8 mouse cellular contexts compared by ENCODE assay signal in genomic region chr8:69716403-69717231, GRCm38 (mm10). TPM values are rescaled to one million over a fixed set of nuclear protein-coding genes. Genes with fewer than 3 reads are reported as not detected.
DNase-seq lines count a peak whose midpoint lies in the region; ATAC-seq and TF ChIP-seq lines count a peak whose summit lies in the region.

No protein-coding gene starts in this region.

- TF ChIP-seq CTCF in kidney, adult 2 months (conservative IDR thresholded peaks at IDR 0.05; ENCODE audit: insufficient read depth, insufficient read length, low read depth, low read length): no peak
- TF ChIP-seq CTCF in spleen, adult 2 months (IDR thresholded peaks at IDR 0.05; ENCODE audit: extremely low read depth, insufficient read depth, insufficient read length, insufficient replicate concordance): no peak

- peaks cover 13% of the 10 kb centered on the region for H3K36me3 ChIP-seq in embryonic facial prominence, embryonic 13.5 days
- 0 out of 2 replicates have a peak, but pooled peaks cover 2% of the 10 kb centered on the region for H3K36me3 ChIP-seq in kidney, adult 2 months (ENCODE audit: control insufficient read depth, insufficient read depth, low read length)
- peaks cover 21% of the 10 kb centered on the region for H3K36me3 ChIP-seq in limb, embryonic 12.5 days
- no peaks in the 10 kb centered on the region for H3K36me3 ChIP-seq in midbrain, embryonic 15.5 days (replicated peaks)
- peaks cover 7% of the 10 kb centered on the region for H3K36me3 ChIP-seq in spleen, adult 2 months (ENCODE audit: control insufficient read depth, insufficient read depth, low read length)

- peak overlapping the region; percentile 100 for H3K27ac ChIP-seq in embryonic facial prominence, embryonic 13.5 days
- H3K27ac ChIP-seq in kidney, adult 2 months (ENCODE audit: insufficient read depth, low read depth, low read length): peak overlapping the region; percentile 90
- H3K27ac ChIP-seq in limb, embryonic 12.5 days: peak overlapping the region; percentile 100
- peak overlapping the region; percentile 100 for H3K27ac ChIP-seq in midbrain, embryonic 15.5 days
- H3K27ac ChIP-seq in spleen, adult 2 months (ENCODE audit: insufficient read depth, low read length): peak overlapping the region; percentile 98

- no peaks in the 10 kb centered on the region for H3K27me3 ChIP-seq in embryonic facial prominence, embryonic 13.5 days
- H3K27me3 ChIP-seq in kidney, adult 2 months (replicated peaks; ENCODE audit: control insufficient read depth, insufficient read depth, low read length): no peaks in the 10 kb centered on the region
- no peaks in the 10 kb centered on the region for H3K27me3 ChIP-seq in limb, embryonic 12.5 days
- no peaks in the 10 kb centered on the region for H3K27me3 ChIP-seq in midbrain, embryonic 15.5 days (replicated peaks)
- no peaks in the 10 kb centered on the region for H3K27me3 ChIP-seq in spleen, adult 2 months (ENCODE audit: control insufficient read depth, insufficient read depth, low read length)

- peak; percentile 99 for ATAC-seq in embryonic facial prominence, embryonic 13.5 days (ENCODE audit: insufficient number of reproducible peaks, insufficient read depth, low FRiP score, low TSS enrichment, low read depth)
- peak; percentile 99 for ATAC-seq in limb, embryonic 12.5 days (ENCODE audit: insufficient number of reproducible peaks, insufficient read depth, low FRiP score, low TSS enrichment, low read depth)
- ATAC-seq in midbrain, embryonic 15.5 days (replicated peaks): peak; percentile 99

- peak overlapping the region; percentile 91 for H3K4me3 ChIP-seq in embryonic facial prominence, embryonic 13.5 days
- peak overlapping the region; percentile 66 for H3K4me3 ChIP-seq in kidney, adult 2 months (ENCODE audit: insufficient read depth, low read depth, low read length)
- H3K4me3 ChIP-seq in limb, embryonic 12.5 days (replicated peaks): peak overlapping the region; percentile 84
- H3K4me3 ChIP-seq in midbrain, embryonic 15.5 days: peak overlapping the region; percentile 100
- peak overlapping the region; percentile 73 for H3K4me3 ChIP-seq in spleen, adult 2 months (ENCODE audit: extremely low read depth, insufficient read depth, insufficient read length)

- peaks cover 24% of the 10 kb centered on the region for H3K4me1 ChIP-seq in embryonic facial prominence, embryonic 13.5 days
- H3K4me1 ChIP-seq in kidney, adult 2 months (ENCODE audit: control insufficient read depth, insufficient read depth, low read length): peaks cover 5% of the 10 kb centered on the region
- peaks cover 11% of the 10 kb centered on the region for H3K4me1 ChIP-seq in limb, embryonic 12.5 days (replicated peaks)
- H3K4me1 ChIP-seq in midbrain, embryonic 15.5 days: peaks cover 30% of the 10 kb centered on the region
- peaks cover 5% of the 10 kb centered on the region; the same call in 1 of the 2 replicates for H3K4me1 ChIP-seq in spleen, adult 2 months (ENCODE audit: control insufficient read depth, insufficient read depth, insufficient read length)

- peak; percentile 92 for DNase-seq in 3134 (ENCODE audit: extremely low read depth, insufficient read length, low spot score)
- DNase-seq in adrenal gland, postnatal 36 days: peak; percentile 95
- peak; percentile 95 to 99 for DNase-seq in heart, adult 18-20 months
- DNase-seq in kidney, adult 2 months: peak; percentile 100
- peak; percentile 92 to 100 for DNase-seq in spleen, adult 2 months (ENCODE audit: low read depth in 1 of 2, low spot score in 2 of 2)

- peak overlapping the region; percentile 97 for H3K9ac ChIP-seq in embryonic facial prominence, embryonic 13.5 days
- peak overlapping the region; percentile 91 for H3K9ac ChIP-seq in limb, embryonic 12.5 days (replicated peaks)
- H3K9ac ChIP-seq in midbrain, embryonic 15.5 days: peak overlapping the region; percentile 100

- peak; percentile 67 for TF ChIP-seq POLR2A in kidney, adult 2 months (IDR thresholded peaks at IDR 0.05; ENCODE audit: low read depth, low read length)
- peak; percentile 91 for TF ChIP-seq POLR2A in spleen, adult 2 months (IDR thresholded peaks at IDR 0.05; ENCODE audit: low read depth, low read length)

- no peaks in the 10 kb centered on the region for H3K9me3 ChIP-seq in embryonic facial prominence, embryonic 13.5 days
- no peaks in the 10 kb centered on the region for H3K9me3 ChIP-seq in limb, embryonic 12.5 days
- H3K9me3 ChIP-seq in midbrain, embryonic 15.5 days: no peaks in the 10 kb centered on the region

- WGBS in embryonic facial prominence, embryonic 13.5 days: under 1% methylated on average over 48 of the region's 52 CpGs
- WGBS in kidney, adult 2 months: under 1% methylated on average over 52 of the region's 52 CpGs
- under 1% methylated on average over 52 of the region's 52 CpGs for WGBS in limb, embryonic 12.5 days
- under 1% methylated on average over 52 of the region's 52 CpGs for WGBS in midbrain, embryonic 15.5 days
- WGBS in spleen, adult 2 months: 1% methylated on average over 52 of the region's 52 CpGs

- peak overlapping the region; percentile 57 for H3K4me2 ChIP-seq in embryonic facial prominence, embryonic 13.5 days
- peak overlapping the region; percentile 55 for H3K4me2 ChIP-seq in limb, embryonic 12.5 days
- peak overlapping the region; percentile 47 for H3K4me2 ChIP-seq in midbrain, embryonic 15.5 days

RNA-seq across cellular contexts. Expression of gene Zfp869, which starts 6.1 kb away (rescaled TPM):
- 10 to 100 TPM; 22.1 to 22.7 TPM for total RNA-seq in adrenal gland, postnatal 36 days (2021)
- polyA plus RNA-seq in embryonic facial prominence, embryonic 13.5 days (2015; fragmentation: Nextera tagmentation; extraction: Ambion mirVana): 31.0 and 32.6 TPM in 2 replicates
- total RNA-seq in heart, adult 18-20 months (2021): 10 to 100 TPM; 13.3 to 16.4 TPM
- polyA plus RNA-seq in kidney, adult 2 months (2012; rRNA removed): 3.3 and 4.2 TPM in 2 replicates
- polyA plus RNA-seq in limb, embryonic 12.5 days (2016; fragmentation: Nextera tagmentation; extraction: Ambion mirVana): 32.0 and 32.2 TPM in 2 replicates
- polyA plus RNA-seq in midbrain, embryonic 15.5 days (2015; fragmentation: Nextera tagmentation; extraction: Ambion mirVana): 26.1 and 27.5 TPM in 2 replicates
- polyA plus RNA-seq in spleen, adult 2 months (2012; rRNA removed): 2.3 TPM in 2 replicates

RNA-seq across cellular contexts. Expression of gene Zfp963, which starts 33.2 kb away (rescaled TPM):
- 1 to 10 TPM; 3.5 to 5.1 TPM for total RNA-seq in adrenal gland, postnatal 36 days (2021)
- polyA plus RNA-seq in embryonic facial prominence, embryonic 13.5 days (2015; fragmentation: Nextera tagmentation; extraction: Ambion mirVana): 6.9 and 8.9 TPM in 2 replicates
- 1 to 10 TPM; 2.9 to 3.0 TPM for total RNA-seq in heart, adult 18-20 months (2021)
- 1.9 and 2.5 TPM in 2 replicates for polyA plus RNA-seq in kidney, adult 2 months (2012; rRNA removed)
- 5.9 and 7.2 TPM in 2 replicates for polyA plus RNA-seq in limb, embryonic 12.5 days (2016; fragmentation: Nextera tagmentation; extraction: Ambion mirVana)
- 9.1 and 10.6 TPM in 2 replicates for polyA plus RNA-seq in midbrain, embryonic 15.5 days (2015; fragmentation: Nextera tagmentation; extraction: Ambion mirVana)
- 1.1 and 1.3 TPM in 2 replicates for polyA plus RNA-seq in spleen, adult 2 months (2012; rRNA removed)

RNA-seq across cellular contexts. Expression of gene Gm20422, which starts 58.1 kb away (rescaled TPM):
- total RNA-seq in adrenal gland, postnatal 36 days (2021): 1 to 10 TPM; 2.8 to 3.1 TPM
- polyA plus RNA-seq in embryonic facial prominence, embryonic 13.5 days (2015; fragmentation: Nextera tagmentation; extraction: Ambion mirVana): not detected in 2 replicates
- 1 to 10 TPM; 1.7 to 4.0 TPM for total RNA-seq in heart, adult 18-20 months (2021)
- polyA plus RNA-seq in kidney, adult 2 months (2012; rRNA removed): 0.23 TPM in 1 of 2 replicates, not detected in the other
- polyA plus RNA-seq in limb, embryonic 12.5 days (2016; fragmentation: Nextera tagmentation; extraction: Ambion mirVana): not detected in 2 replicates
- polyA plus RNA-seq in midbrain, embryonic 15.5 days (2015; fragmentation: Nextera tagmentation; extraction: Ambion mirVana): 0.23 TPM in 1 of 2 replicates, not detected in the other
- polyA plus RNA-seq in spleen, adult 2 months (2012; rRNA removed): 0.32 and 0.97 TPM in 2 replicates

Comparison
In these comparisons a context has a peak if more than half of its experiments do, and no peak if none do; other contexts are left out.
1. Peak in every context shown above with its lines: DNase-seq, ATAC-seq, H3K4me3 ChIP-seq and H3K27ac ChIP-seq.